In the genomic region with DNA sequence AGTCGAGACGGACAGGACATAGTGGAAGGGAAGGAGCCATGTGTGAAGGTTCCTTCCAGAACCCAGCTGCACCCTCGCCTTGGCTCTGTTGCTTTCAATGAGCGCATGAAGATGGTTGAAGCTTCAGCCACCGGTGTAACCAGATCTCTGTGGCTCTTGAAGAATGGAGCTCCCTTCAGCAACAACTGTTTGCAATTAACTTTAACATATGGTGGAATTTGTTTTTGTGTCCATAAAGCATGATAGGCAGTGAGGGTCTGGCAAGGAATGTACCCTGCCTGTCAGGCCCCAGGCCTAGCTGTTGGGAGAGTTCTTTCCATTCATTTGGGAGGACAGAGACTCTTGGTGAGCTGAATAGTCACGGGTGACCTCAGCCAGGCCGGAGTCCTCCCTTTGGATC, we compare ENCODE assay signal across 25 mouse cellular contexts.
DNase-seq lines count a peak whose midpoint lies in the region; ATAC-seq lines count a peak whose summit lies in the region.
"Had no signal": no experiment of that assay in that cellular context is flagged by ENCODE, and none has a peak within 500 bp of the region (broad histone marks: within the 10 kb centered on the region; RNA-seq: fewer than 3 reads in every experiment).

No protein-coding gene starts in this region.

- ATAC-seq in embryonic facial prominence, embryonic 15.5 days (ENCODE audit: insufficient number of reproducible peaks, low FRiP score, low TSS enrichment, low read depth): peak; percentile 76
- no peak for ATAC-seq in limb, embryonic 11.5 days (ENCODE audit: insufficient number of reproducible peaks, low FRiP score, low TSS enrichment, low read depth)
- ATAC-seq in liver, embryonic 12.5 days: no peak
- ATAC-seq: CD4-positive, CD25-positive, alpha-beta regulatory T cell, adult 4 months; forebrain, embryonic 13.5 days; forebrain, postnatal 0 days; hindbrain, postnatal 0 days; intestine, embryonic 15.5 days had no signal

- 0 out of 2 replicates have a peak, but pooled peaks cover 5% of the 10 kb centered on the region for H3K4me1 ChIP-seq in embryonic facial prominence, embryonic 15.5 days
- H3K4me1 ChIP-seq in limb, embryonic 11.5 days (ENCODE audit: control insufficient read depth, insufficient read depth, low read length): peaks cover 4% of the 10 kb centered on the region; the same call in 1 of the 2 replicates
- no peaks in the 10 kb centered on the region for H3K4me1 ChIP-seq in liver, embryonic 12.5 days
- H3K4me1 ChIP-seq: forebrain, embryonic 13.5 days; heart, embryonic 15.5 days; hindbrain, embryonic 13.5 days; intestine, embryonic 15.5 days had no signal

- DNase-seq in embryo, embryonic 10 days (ENCODE audit: low spot score): peak; percentile 23
- DNase-seq in embryo, embryonic 9.5 days (ENCODE audit: extremely low spot score): no peak
- DNase-seq in limb, embryonic 11.5 days (ENCODE audit: low spot score): no peak
- DNase-seq in mesoderm, embryonic 11.5 days (ENCODE audit: low read depth, low spot score): peak; percentile 16
- DNase-seq in cerebellum, postnatal 4 days (ENCODE audit: low spot score in 2 of 2): no peak
- DNase-seq in testis, postnatal 14 days (ENCODE audit: low spot score): no peak
- DNase-seq: adrenal gland, adult 8-10 months; adrenal gland, postnatal 36 days; B cell, adult 2 months; cerebellum, adult 8-10 months; cerebellum, postnatal 14 days; forebrain, postnatal 0 days; gastrocnemius, postnatal 36 days; heart, adult 18-20 months; heart, postnatal 14 days had no signal

- H3K4me2 ChIP-seq in embryonic facial prominence, embryonic 15.5 days (replicated peaks): no peak overlapping the region
- no peak overlapping the region for H3K4me2 ChIP-seq in limb, embryonic 11.5 days (ENCODE audit: low read depth, severe bottlenecking)
- H3K4me2 ChIP-seq in liver, embryonic 12.5 days: no peak overlapping the region
- H3K4me2 ChIP-seq: forebrain, embryonic 13.5 days; heart, embryonic 11.5 days; heart, embryonic 15.5 days; hindbrain, embryonic 13.5 days; intestine, embryonic 15.5 days had no signal

- H3K27ac ChIP-seq in embryonic facial prominence, embryonic 15.5 days (replicated peaks): 0 out of 2 replicates have a peak overlapping the region, but pooled peaks have one; percentile 17
- 0 out of 2 replicates have a peak overlapping the region, but pooled peaks have one; percentile 36 for H3K27ac ChIP-seq in limb, embryonic 11.5 days (replicated peaks; ENCODE audit: low read depth, low read length)
- no peak overlapping the region for H3K27ac ChIP-seq in liver, embryonic 12.5 days
- H3K27ac ChIP-seq: forebrain, embryonic 13.5 days; heart, embryonic 15.5 days; hindbrain, embryonic 13.5 days; hindbrain, postnatal 0 days; intestine, embryonic 15.5 days had no signal

- 34% methylated on average over 7 of the region's 7 CpGs for WGBS in embryonic facial prominence, embryonic 15.5 days
- WGBS in limb, embryonic 11.5 days: 60% methylated on average over 7 of the region's 7 CpGs
- WGBS in liver, embryonic 12.5 days (ENCODE audit: insufficient replicate concordance): 64% methylated on average over 7 of the region's 7 CpGs

- H3K27me3 ChIP-seq in embryonic facial prominence, embryonic 15.5 days: no peaks in the 10 kb centered on the region
- H3K27me3 ChIP-seq in limb, embryonic 11.5 days (ENCODE audit: control insufficient read depth, insufficient read depth, low read length): no peaks in the 10 kb centered on the region
- no peaks in the 10 kb centered on the region for H3K27me3 ChIP-seq in liver, embryonic 12.5 days (replicated peaks)
- H3K27me3 ChIP-seq: forebrain, embryonic 13.5 days; heart, embryonic 15.5 days; intestine, embryonic 15.5 days had no signal

- no peaks in the 10 kb centered on the region for H3K36me3 ChIP-seq in embryonic facial prominence, embryonic 15.5 days
- H3K36me3 ChIP-seq in limb, embryonic 11.5 days (ENCODE audit: control insufficient read depth, insufficient read depth, low read length): no peaks in the 10 kb centered on the region
- no peaks in the 10 kb centered on the region for H3K36me3 ChIP-seq in liver, embryonic 12.5 days
- H3K36me3 ChIP-seq: G1E; heart, embryonic 15.5 days; hindbrain, embryonic 13.5 days; intestine, embryonic 15.5 days had no signal

- H3K9ac ChIP-seq in embryonic facial prominence, embryonic 15.5 days: no peak overlapping the region
- no peak overlapping the region for H3K9ac ChIP-seq in limb, embryonic 11.5 days (ENCODE audit: low read length)
- no peak overlapping the region for H3K9ac ChIP-seq in liver, embryonic 12.5 days
- H3K9ac ChIP-seq: forebrain, embryonic 13.5 days; forebrain, postnatal 0 days; heart, embryonic 15.5 days; hindbrain, embryonic 13.5 days; intestine, embryonic 15.5 days had no signal

- H3K9me3 ChIP-seq in embryonic facial prominence, embryonic 15.5 days (replicated peaks): no peaks in the 10 kb centered on the region
- H3K9me3 ChIP-seq in limb, embryonic 11.5 days (ENCODE audit: control insufficient read depth, low read length): no peaks in the 10 kb centered on the region
- H3K9me3 ChIP-seq in liver, embryonic 12.5 days (replicated peaks): no peaks in the 10 kb centered on the region
- H3K9me3 ChIP-seq: forebrain, embryonic 13.5 days; heart, embryonic 15.5 days; hindbrain, embryonic 13.5 days; intestine, embryonic 15.5 days had no signal

- H3K4me3 ChIP-seq in embryonic facial prominence, embryonic 15.5 days (replicated peaks): no peak overlapping the region
- H3K4me3 ChIP-seq in limb, embryonic 11.5 days (ENCODE audit: low read depth, low read length): no peak overlapping the region
- no peak overlapping the region for H3K4me3 ChIP-seq in liver, embryonic 12.5 days
- H3K4me3 ChIP-seq: forebrain, embryonic 13.5 days; heart, embryonic 15.5 days; hindbrain, embryonic 13.5 days; intestine, embryonic 15.5 days had no signal

Comparison
In these comparisons a context has a peak if more than half of its experiments do, and no peak if none do; other contexts are left out.
1. DNase-seq: peak in embryo, embryonic 10 days (single experiment) and mesoderm, embryonic 11.5 days (single experiment); none in embryo, embryonic 9.5 days (single experiment), limb, embryonic 11.5 days (single experiment), cerebellum, postnatal 4 days (0 of 2) and testis, postnatal 14 days (single experiment).